23 mouse cellular contexts compared by ENCODE assay signal in genomic region chr2:126606688-126607062, GRCm38 (mm10). TPM values are rescaled to one million over a fixed set of nuclear protein-coding genes. Genes with fewer than 3 reads are reported as not detected.
DNase-seq lines count a peak whose midpoint lies in the region; TF ChIP-seq lines count a peak whose summit lies in the region.
"Had no signal": no experiment of that assay in that cellular context is flagged by ENCODE, and none has a peak within 500 bp of the region (broad histone marks: within the 10 kb centered on the region; RNA-seq: fewer than 3 reads in every experiment).

No protein-coding gene starts in this region.

- H3K27ac ChIP-seq in MEL (ENCODE audit: control insufficient read depth, low read depth, low read length) = 0 out of 2 replicates have a peak overlapping the region, but pooled peaks have one; percentile 20
- H3K27ac ChIP-seq in bone marrow, adult 2 months (ENCODE audit: control insufficient read depth, insufficient read depth, low read depth, low read length, poor library complexity) = peak overlapping the region; percentile 88
- H3K27ac ChIP-seq: embryonic facial prominence, embryonic 10.5 days; embryonic facial prominence, embryonic 12.5 days; forebrain, embryonic 13.5 days; forebrain, embryonic 15.5 days had no signal

- H3K79me2 ChIP-seq in MEL (ENCODE audit: control insufficient read depth, insufficient read depth, low read length, poor library complexity) = no peaks in the 10 kb centered on the region

- H3K4me1 ChIP-seq in MEL (ENCODE audit: control insufficient read depth in 1 of 2, insufficient read depth in 2 of 2, low read length in 2 of 2) = peaks cover 11 to 29% of the 10 kb centered on the region in 2 experiments
- H3K4me1 ChIP-seq in bone marrow, adult 2 months (ENCODE audit: control insufficient read depth, insufficient read depth, low read length) = peaks cover 8% of the 10 kb centered on the region; the same call in 1 of the 2 replicates
- H3K4me1 ChIP-seq: embryonic facial prominence, embryonic 10.5 days; embryonic facial prominence, embryonic 12.5 days; forebrain, embryonic 13.5 days; forebrain, embryonic 15.5 days had no signal

- H3K27me3 ChIP-seq in MEL (ENCODE audit: control insufficient read depth in 1 of 2, insufficient read depth in 2 of 2, low read length in 2 of 2) = no peaks in the 10 kb centered on the region
- H3K27me3 ChIP-seq: embryonic facial prominence, embryonic 12.5 days; forebrain, embryonic 13.5 days; forebrain, embryonic 15.5 days; Patski had no signal

- H3K9me3 ChIP-seq in MEL (replicated peaks; ENCODE audit: insufficient read depth, low read length) = no peaks in the 10 kb centered on the region
- H3K9me3 ChIP-seq: embryonic facial prominence, embryonic 10.5 days; embryonic facial prominence, embryonic 12.5 days; forebrain, embryonic 13.5 days; forebrain, embryonic 15.5 days had no signal

- peak; percentile 31 for DNase-seq in ovary, adult 18-20 months (ENCODE audit: low spot score)
- DNase-seq in ovary, postnatal 14 days (ENCODE audit: low spot score) = no peak
- DNase-seq in MEL (ENCODE audit: low read depth, low spot score) = peak; percentile 77
- peak; percentile 61 for DNase-seq in testis, postnatal 10 days (ENCODE audit: low spot score)
- no peak for DNase-seq in heart, adult 11 months
- DNase-seq in adrenal gland, postnatal 25 days = no peak
- no peak for DNase-seq in heart, postnatal 25 days (ENCODE audit: low spot score)
- DNase-seq: adrenal gland, adult 8-10 months; adrenal gland, postnatal 14 days; cerebellum, adult 11-12 months; cerebellum, adult 2 months; cerebellum, adult 9-10 months; cerebellum, postnatal 10 days; cerebellum, postnatal 25 days; forebrain, postnatal 0 days had no signal

- 51% methylated on average over 4 of the region's 4 CpGs for WGBS in bone marrow, adult 2 months

- no peak overlapping the region for H3K9ac ChIP-seq in MEL (ENCODE audit: control insufficient read depth, low read depth, low read length, poor library complexity, severe bottlenecking)
- H3K9ac ChIP-seq: embryonic facial prominence, embryonic 12.5 days; forebrain, embryonic 13.5 days; forebrain, embryonic 15.5 days; forebrain, postnatal 0 days had no signal

- peak; percentile 76 to 77 for TF ChIP-seq EP300 in MEL (IDR thresholded peaks at IDR 0.05; ENCODE audit: low read depth in 1 of 2, low read length in 2 of 2)

- peaks cover 0 to 14% of the 10 kb centered on the region in 2 experiments; a peak in 2 of 4 replicates for H3K36me3 ChIP-seq in MEL (ENCODE audit: control insufficient read depth in 1 of 2, insufficient read depth in 2 of 2, low read length in 2 of 2)
- H3K36me3 ChIP-seq: embryonic facial prominence, embryonic 10.5 days; embryonic facial prominence, embryonic 12.5 days; forebrain, embryonic 15.5 days had no signal

- TF ChIP-seq RAD21 in MEL (IDR thresholded peaks at IDR 0.05; ENCODE audit: low read depth, low read length) = no peak

- no peak for TF ChIP-seq POLR2A in MEL (IDR thresholded peaks at IDR 0.05; ENCODE audit: control insufficient read depth in 1 of 2, insufficient read depth in 1 of 2, low read depth in 1 of 2, low read length in 2 of 2, poor library complexity in 1 of 2)
- no peak for TF ChIP-seq POLR2A in bone marrow, adult 2 months (IDR thresholded peaks at IDR 0.05; ENCODE audit: borderline replicate concordance, control insufficient read depth, low read depth, low read length)

- TF ChIP-seq CTCF in MEL (IDR thresholded peaks at IDR 0.05 in 2 of 3, conservative IDR thresholded peaks at IDR 0.05 in 1 of 3; ENCODE audit: control insufficient read depth in 1 of 3, insufficient read depth in 1 of 3, low read depth in 2 of 3, low read length in 3 of 3, poor library complexity in 1 of 3, severe bottlenecking in 1 of 3) = no peak
- no peak for TF ChIP-seq CTCF in bone marrow, adult 2 months (IDR thresholded peaks at IDR 0.05; ENCODE audit: control insufficient read depth, insufficient read depth, low read length)

- no peak overlapping the region for H3K4me3 ChIP-seq in MEL (ENCODE audit: control insufficient read depth in 1 of 2, insufficient read depth in 1 of 2, low read depth in 2 of 2, low read length in 2 of 2)
- no peak overlapping the region for H3K4me3 ChIP-seq in bone marrow, adult 2 months (replicated peaks; ENCODE audit: control insufficient read depth, low read depth, low read length)
- H3K4me3 ChIP-seq: embryonic facial prominence, embryonic 10.5 days; embryonic facial prominence, embryonic 12.5 days; forebrain, embryonic 13.5 days; forebrain, embryonic 15.5 days had no signal

- intact Hi-C loops in heart, postnatal 25 days (cut with DNase I) = no loop called here

TF ChIP-seq in MEL, 35 proteins besides CTCF, POLR2A, EP300 and RAD21:
- TF ChIP-seq SMC3 (IDR thresholded peaks at IDR 0.05; ENCODE audit: low read depth, low read length) (no peak), ZNF384 (IDR thresholded peaks at IDR 0.05; ENCODE audit: low read depth, low read length) (no peak), TAL1 (IDR thresholded peaks at IDR 0.05; ENCODE audit: low read length) (no peak), TCF12 (IDR thresholded peaks at IDR 0.05; ENCODE audit: low read depth, low read length) (peak; percentile 74), TBP (IDR thresholded peaks at IDR 0.05; ENCODE audit: low read depth, low read length) (no peak), RCOR1 (IDR thresholded peaks at IDR 0.05; ENCODE audit: low read depth, low read length) (peak; percentile 86), GABPA (IDR thresholded peaks at IDR 0.05; ENCODE audit: low read depth, low read length) (no peak), MYB (IDR thresholded peaks at IDR 0.05; ENCODE audit: low read depth, low read length) (no peak), MAFK (IDR thresholded peaks at IDR 0.05; ENCODE audit: borderline replicate concordance, low read depth, low read length) (no peak), POLR2AphosphoS5 (IDR thresholded peaks at IDR 0.05; ENCODE audit: borderline replicate concordance, low read depth, low read length) (no peak), HCFC1 (IDR thresholded peaks at IDR 0.05; ENCODE audit: low read depth, low read length) (no peak), GATA1 (IDR thresholded peaks at IDR 0.05; ENCODE audit: low read depth, low read length) (peak; percentile 68), CHD1 (IDR thresholded peaks at IDR 0.05; ENCODE audit: low read depth, low read length) (no peak), NRF1 (IDR thresholded peaks at IDR 0.05; ENCODE audit: insufficient read depth, low read depth, low read length, poor library complexity, severe bottlenecking) (no peak), POLR2AphosphoS2 (IDR thresholded peaks at IDR 0.05; ENCODE audit: low read length) (no peak), CHD2 (IDR thresholded peaks at IDR 0.05; ENCODE audit: low read length) (no peak), USF2 (IDR thresholded peaks at IDR 0.05; ENCODE audit: borderline replicate concordance in 1 of 2, insufficient read depth in 1 of 2, low read depth in 1 of 2, low read length in 2 of 2) (no peak), ETS1 (IDR thresholded peaks at IDR 0.05; ENCODE audit: low read depth, low read length) (peak; percentile 84), ZMIZ1 (IDR thresholded peaks at IDR 0.05; ENCODE audit: low read depth, low read length) (no peak), MXI1 (IDR thresholded peaks at IDR 0.05; ENCODE audit: low read depth, low read length) (peak; percentile 41; the same call in 1 of the 2 replicates), E2F4 (IDR thresholded peaks at IDR 0.05; ENCODE audit: borderline replicate concordance, low read depth, low read length) (no peak), MAZ (IDR thresholded peaks at IDR 0.05; ENCODE audit: low read depth, low read length) (0 out of 2 replicates have a peak, but pooled peaks have one; percentile 58), MAX (IDR thresholded peaks at IDR 0.05; ENCODE audit: low read length) (0 out of 2 replicates have a peak, but pooled peaks have one; percentile 29), MEF2A (IDR thresholded peaks at IDR 0.05; ENCODE audit: extremely low read depth, insufficient replicate concordance, low read depth, low read length, poor library complexity, severe bottlenecking) (no peak), ZC3H11A (IDR thresholded peaks at IDR 0.05; ENCODE audit: low read depth, low read length) (no peak), MYC (IDR thresholded peaks at IDR 0.05; ENCODE audit: low read depth, low read length) (no peak), USF1 (IDR thresholded peaks at IDR 0.05; ENCODE audit: low read depth, low read length) (no peak), BHLHE40 (IDR thresholded peaks at IDR 0.05; ENCODE audit: borderline replicate concordance, low read depth, low read length) (peak; percentile 17; the same call in 1 of the 2 replicates), NELFE (IDR thresholded peaks at IDR 0.05; ENCODE audit: low read depth, low read length) (no peak), JUND (IDR thresholded peaks at IDR 0.05; ENCODE audit: low read depth, low read length) (no peak), SIN3A (IDR thresholded peaks at IDR 0.05; ENCODE audit: low read length) (peak; percentile 57; the same call in 1 of the 2 replicates), ZKSCAN1 (IDR thresholded peaks at IDR 0.05; ENCODE audit: low read depth, low read length) (no peak), ELF1 (IDR thresholded peaks at IDR 0.05; ENCODE audit: low read depth, low read length) (no peak), KAT2A (conservative IDR thresholded peaks at IDR 0.05; ENCODE audit: low read depth, low read length) (no peak), UBTF (IDR thresholded peaks at IDR 0.05; ENCODE audit: borderline replicate concordance, insufficient read depth, low read depth, low read length) (no peak)

RNA-seq across cellular contexts. Expression of gene Hdc, which starts 12.4 kb away (rescaled TPM):
- total RNA-seq in MEL (2012; rRNA removed) = 2.2 and 2.8 TPM in 2 replicates
- 1 to 10 TPM in 1 of 2 experiments, not detected in 1; 5.5 TPM for polyA plus RNA-seq in MEL (2012; ENCODE audit: insufficient read depth in 1 of 2, insufficient read length in 2 of 2, low read depth in 1 of 2, low replicate concordance in 2 of 2, missing spikeins in 1 of 2)
- 14.8 and 39.7 TPM in 2 replicates for polyA plus RNA-seq in bone marrow, adult 2 months (2011; ENCODE audit: insufficient read depth, insufficient read length, low replicate concordance, missing spikeins)
- total RNA-seq in adrenal gland, postnatal 25 days (2021) = 22.6 and 29.8 TPM in 2 replicates
- 1 to 10 TPM; 1.5 to 1.8 TPM for total RNA-seq in heart, postnatal 25 days (2021)

RNA-seq across cellular contexts. Expression of gene Slc27a2, which starts 54.5 kb away (rescaled TPM):
- total RNA-seq in MEL (2012; rRNA removed) = not detected in 2 replicates
- not detected for polyA plus RNA-seq in MEL (2012; ENCODE audit: insufficient read depth in 1 of 2, insufficient read length in 2 of 2, low read depth in 1 of 2, low replicate concordance in 2 of 2, missing spikeins in 1 of 2)
- 0.77 and 13.0 TPM in 2 replicates for polyA plus RNA-seq in bone marrow, adult 2 months (2011; ENCODE audit: insufficient read depth, insufficient read length, low replicate concordance, missing spikeins)
- total RNA-seq in adrenal gland, postnatal 25 days (2021) = 18.8 and 40.4 TPM in 2 replicates
- total RNA-seq in heart, postnatal 25 days (2021) = under 1 TPM; 0.11 to 0.26 TPM
- polyA plus RNA-seq: activated CD4-positive, CD25-positive, alpha-beta regulatory T cell, adult 4 months; C2C12; Patski had no signal

Comparison
In these comparisons a context has a peak if more than half of its experiments do, and no peak if none do; other contexts are left out.
1. DNase-seq: peak in ovary, adult 18-20 months (single experiment), MEL (single experiment) and testis, postnatal 10 days (single experiment); none in ovary, postnatal 14 days (single experiment), heart, adult 11 months (single experiment), adrenal gland, postnatal 25 days (single experiment) and heart, postnatal 25 days (single experiment).
2. RNA of gene Slc27a2, which starts 54.5 kb away (total RNA-seq): 18.8 to 40.4 TPM in adrenal gland, postnatal 25 days; 0.11 to 0.26 TPM in heart, postnatal 25 days and not detected in MEL; every median in the first group is over 10 times any median in the second.